Mouse (Mus musculus) erythroid progenitor cell, adult 5-6 weeks (primary cell): ENCODE data around the gene Xntrpc. TPM values are rescaled to one million over a fixed set of nuclear protein-coding genes. Genes with fewer than 3 reads are reported as not detected.
"Not testable (repeated sequence)": the region's sequence is repeated elsewhere in the genome, so short reads cannot be mapped to it uniquely, and the experiment has no call there.

Experiments
- ATAC-seq: replicated peaks from 2 replicates; pipeline ENCODE4 v1.8.0; 2016; ENCODE audit warnings: moderate number of reproducible peaks, mild to moderate bottlenecking, moderate TSS enrichment, inconsistent platforms; ENCODE audit not compliant: poor library complexity, low FRiP score, severe bottlenecking
- total RNA-seq, 2 experiments: library from RNA; stranded (forward) in 1 of 2; stranded (reverse) in 1 of 2; fragments of 150-400 nt in 1 of 2; fragments of 186-747, 209-891 nt in 1 of 2; gene quantifications; 2 replicates each; pipeline versions ENCODE4 v1.2.3 to v1.2.4; 2015 to 2017; ENCODE audit warnings: low replicate concordance in 2 of 2

Gene Xntrpc
- 1.3 TPM in 1 of 2 replicates, not detected in the other for total RNA-seq (2015; ENCODE audit: low replicate concordance)
- 0.61 and 1.0 TPM in 2 replicates for total RNA-seq (2017; ENCODE audit: low replicate concordance)

DNA sequence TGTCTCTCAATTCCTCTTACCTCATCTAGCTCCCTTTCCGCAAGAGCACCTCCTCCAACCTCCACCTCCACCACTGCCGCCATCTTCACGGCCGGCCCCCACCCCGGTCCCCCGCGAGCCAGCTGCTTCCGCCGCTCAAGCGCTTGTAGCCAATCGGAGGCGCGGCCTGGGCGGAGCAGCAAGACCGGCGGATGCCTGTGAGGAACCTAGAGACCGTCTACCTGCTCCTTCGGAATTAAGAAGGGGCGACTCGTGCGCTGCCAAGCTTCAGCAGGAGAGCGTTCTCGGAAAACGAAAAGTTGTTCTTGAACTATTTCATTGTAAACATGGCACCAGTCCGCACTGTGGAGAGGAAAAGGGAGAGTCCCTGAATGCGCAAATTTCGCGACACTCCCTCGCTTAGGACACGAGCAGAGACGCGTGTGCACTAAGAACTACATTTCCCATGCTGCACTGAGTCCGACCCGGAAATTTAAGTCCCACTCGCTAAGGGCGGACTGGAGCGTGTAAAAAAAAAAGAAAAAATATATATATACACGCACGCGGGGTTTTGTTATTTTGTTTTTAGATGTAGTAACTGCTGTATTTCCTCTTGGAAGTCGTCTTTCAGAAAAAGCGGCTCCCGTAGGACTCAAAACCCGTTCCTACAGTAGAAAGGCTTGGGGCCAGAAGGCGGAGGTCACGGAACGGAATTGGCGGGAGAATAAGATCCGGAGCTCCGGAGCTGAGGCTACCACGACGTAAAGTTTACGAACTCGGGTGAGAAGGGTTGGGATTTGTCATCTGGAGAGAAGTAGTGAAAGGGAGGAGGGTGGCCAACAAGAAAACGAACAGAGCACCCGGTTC is at the start of gene Xntrpc, which contains the start of the genes Rnf121 and Xndc1:
TSS of gene Xntrpc (plus strand) at position 668 of the 846 bp plus-strand sequence.
TSS of gene Rnf121 (minus strand) at position 424 of the 846 bp plus-strand sequence.
TSS of gene Xndc1 (plus strand) at position 466 of the 846 bp plus-strand sequence.
- peak; percentile 97 for ATAC-seq

- no peak for ATAC-seq
Observed at GRCm38 (mm10) chr7:102016936-102017335, 48.6 kb upstream of the Xntrpc start.

- ATAC-seq = no peak
Observed at GRCm38 (mm10) chr7:102017452-102017851, 48.1 kb upstream of the Xntrpc start.

DNA sequence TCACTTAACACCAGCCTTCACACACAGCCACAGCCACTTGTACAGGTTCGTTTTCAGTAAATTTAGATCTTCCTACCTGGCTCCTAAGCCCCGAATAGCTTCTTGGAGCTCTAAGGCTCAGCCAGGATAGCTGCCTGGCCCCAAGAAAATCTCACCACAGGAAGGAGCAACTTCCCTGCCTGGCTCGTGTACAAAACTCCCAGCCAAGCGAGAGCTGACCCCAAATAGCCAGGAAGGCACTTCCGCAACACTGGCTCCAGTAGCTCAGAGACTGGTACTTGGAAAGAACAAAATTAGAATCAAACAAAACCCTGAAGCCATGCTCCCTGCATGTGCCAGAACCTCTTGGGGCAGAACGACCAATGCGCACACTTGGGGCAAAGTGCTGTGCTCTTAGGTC is 47.5 kb upstream of the Xntrpc start:
- no peak for ATAC-seq

- no peak for ATAC-seq
Observed at GRCm38 (mm10) chr7:102018590-102018989, 46.9 kb upstream of the Xntrpc start, which contains the start of gene Il18bp. TSS of gene Il18bp (minus strand) at chr7:102018690.

DNA sequence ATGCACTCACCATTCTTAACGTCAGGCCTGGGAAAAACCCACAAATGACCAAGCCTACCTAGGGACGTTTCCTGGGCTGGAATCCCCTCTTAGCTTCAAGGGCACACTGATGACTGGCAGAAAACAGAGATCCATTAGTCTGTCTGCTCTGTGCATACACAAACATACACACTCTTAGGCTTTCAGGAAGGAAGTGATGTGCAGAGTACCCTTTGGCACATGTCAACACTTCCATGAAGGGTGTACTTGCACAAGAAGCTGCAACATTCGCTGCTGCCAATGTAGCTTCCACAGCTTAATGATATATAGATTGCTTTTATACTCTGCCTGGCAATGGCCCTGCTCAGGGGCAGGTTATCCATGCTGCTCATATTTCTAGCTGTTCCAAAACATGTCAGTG is 46.2 kb upstream of the Xntrpc start:
- no peak for ATAC-seq

- not testable (repeated sequence) for ATAC-seq
Observed at GRCm38 (mm10) chr7:102020934-102021333, 44.6 kb upstream of the Xntrpc start.

DNA sequence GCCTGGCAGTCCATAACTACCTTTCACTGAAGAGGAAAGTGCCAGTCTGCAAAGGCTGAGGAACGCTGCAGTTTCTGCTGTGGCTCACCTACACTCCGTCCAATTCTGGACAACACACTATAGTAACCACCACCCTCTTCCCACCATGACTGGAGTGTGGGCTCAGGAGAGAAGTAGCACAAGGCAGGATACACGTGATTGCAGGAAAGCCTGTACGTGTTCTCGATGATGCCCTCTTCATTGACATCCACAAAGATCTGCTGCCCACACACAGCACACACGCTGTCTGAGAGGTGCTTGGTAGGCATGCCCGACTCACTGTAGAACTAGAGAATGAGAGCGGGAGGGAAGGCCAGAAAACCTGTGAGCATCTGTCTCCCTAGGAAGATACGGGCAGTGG is 41.7 kb upstream of the Xntrpc start:
- ATAC-seq = no peak

DNA sequence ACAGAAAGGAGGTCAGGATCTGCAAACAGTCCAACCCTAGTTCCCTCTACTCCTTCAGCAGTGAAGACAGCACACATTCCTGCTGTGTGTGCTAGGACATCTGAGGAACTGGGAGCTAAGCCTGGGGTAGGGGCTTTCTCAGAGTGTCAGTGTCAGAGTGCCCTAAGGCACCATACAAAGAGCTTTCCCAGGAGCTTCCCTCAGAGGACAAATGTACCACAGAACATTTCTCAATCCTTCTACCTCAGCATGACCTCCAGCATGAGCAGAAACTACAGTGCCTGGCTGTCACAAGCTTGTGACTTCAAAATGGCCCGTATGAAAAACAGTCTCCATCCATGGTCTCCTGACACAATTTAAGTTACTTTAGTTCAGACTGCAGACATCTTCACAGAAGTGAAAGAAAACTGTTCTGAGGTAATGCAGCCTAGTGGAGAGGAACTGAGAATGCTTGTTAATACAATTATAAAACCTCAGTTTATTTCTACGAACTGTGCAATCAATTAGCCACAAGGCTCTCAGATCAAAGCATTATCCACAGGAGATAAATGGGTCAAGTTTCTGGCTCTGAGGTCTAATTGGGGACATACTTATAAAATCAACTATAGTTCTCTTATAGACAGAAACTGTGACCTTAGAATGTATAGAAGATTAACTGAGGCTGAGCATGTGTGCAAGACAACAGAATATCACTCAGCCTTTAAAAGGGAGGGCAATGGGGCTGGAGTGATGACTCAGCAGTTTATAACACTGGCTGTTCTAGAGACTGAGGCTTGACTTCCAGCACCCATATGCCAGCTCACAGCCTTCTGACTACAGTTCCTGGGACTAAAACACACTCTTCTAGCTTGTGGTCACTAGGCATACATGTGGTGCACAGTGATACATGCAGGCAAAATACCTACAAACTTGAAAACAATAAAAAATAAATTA is 40.1 kb upstream of the Xntrpc start:
- 0 out of 2 replicates have a peak, but pooled peaks have one; percentile 66 for ATAC-seq

GRCm38 (mm10) chr7:102034904-102035303 is 30.6 kb upstream of the Xntrpc start:
- ATAC-seq = no peak

DNA sequence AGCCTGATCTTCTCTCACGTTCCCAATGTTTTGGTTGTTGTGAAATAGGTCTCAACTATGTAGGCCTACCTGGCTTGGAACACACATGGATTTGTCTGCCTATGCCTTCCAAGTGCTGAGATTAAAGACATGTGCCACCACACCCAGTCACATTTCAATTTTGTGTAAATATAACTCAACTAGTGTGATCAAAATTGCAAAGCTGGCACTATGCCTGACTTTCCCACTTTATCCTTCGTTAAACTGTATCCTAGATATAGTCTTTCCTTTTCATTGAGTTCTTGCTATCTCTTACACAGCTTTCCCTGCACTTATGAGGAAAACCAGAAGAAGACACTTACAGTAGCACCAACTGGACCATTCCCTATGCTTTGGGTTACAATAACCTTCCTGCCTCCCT is 30.0 kb upstream of the Xntrpc start:
- no peak for ATAC-seq

DNA sequence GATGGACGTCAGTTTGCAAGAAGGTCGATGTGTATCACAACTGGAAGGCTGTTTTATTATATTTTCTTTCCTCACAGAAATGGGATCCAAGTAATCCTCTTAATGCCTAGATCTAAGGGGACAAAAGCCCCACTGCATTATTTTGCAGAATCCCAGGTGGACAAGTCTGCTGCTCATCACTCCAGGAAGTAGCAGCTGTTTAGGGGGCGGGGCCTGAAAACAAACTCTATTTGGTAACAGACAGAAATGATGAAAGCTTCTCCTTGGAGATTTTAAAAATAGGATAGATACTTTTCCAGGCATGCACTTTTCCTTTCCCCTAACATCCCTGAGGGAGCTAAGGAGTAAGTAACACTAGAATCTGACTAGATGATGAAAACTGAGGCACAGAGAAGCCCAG is 28.2 kb upstream of the Xntrpc start:
- no peak for ATAC-seq

- no peak for ATAC-seq
Observed at GRCm38 (mm10) chr7:102042314-102042713, 23.2 kb upstream of the Xntrpc start.

GRCm38 (mm10) chr7:102048524-102048923 is 17.0 kb upstream of the Xntrpc start:
- not testable (repeated sequence) for ATAC-seq

GRCm38 (mm10) chr7:102061353-102061752 is 4.2 kb upstream of the Xntrpc start:
- ATAC-seq = no peak

DNA sequence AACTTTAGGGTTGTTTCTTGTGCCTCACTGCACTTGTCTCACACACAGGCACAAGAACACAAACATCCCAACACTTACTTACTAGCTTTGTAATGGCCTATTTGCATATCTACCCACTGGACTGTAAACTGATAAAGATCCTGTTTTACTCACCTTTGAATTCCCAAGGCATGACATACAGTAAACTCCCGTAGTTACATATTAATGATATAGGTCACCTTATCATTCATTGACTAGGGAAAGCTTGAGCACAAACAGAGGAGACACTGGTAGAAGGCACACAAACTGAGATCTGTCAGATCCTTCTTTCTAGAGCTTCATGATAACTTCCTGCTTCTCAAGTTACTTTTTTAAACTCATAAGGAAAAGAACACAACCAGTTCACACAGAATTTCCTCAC is 3.3 kb upstream of the Xntrpc start:
- ATAC-seq = no peak

DNA sequence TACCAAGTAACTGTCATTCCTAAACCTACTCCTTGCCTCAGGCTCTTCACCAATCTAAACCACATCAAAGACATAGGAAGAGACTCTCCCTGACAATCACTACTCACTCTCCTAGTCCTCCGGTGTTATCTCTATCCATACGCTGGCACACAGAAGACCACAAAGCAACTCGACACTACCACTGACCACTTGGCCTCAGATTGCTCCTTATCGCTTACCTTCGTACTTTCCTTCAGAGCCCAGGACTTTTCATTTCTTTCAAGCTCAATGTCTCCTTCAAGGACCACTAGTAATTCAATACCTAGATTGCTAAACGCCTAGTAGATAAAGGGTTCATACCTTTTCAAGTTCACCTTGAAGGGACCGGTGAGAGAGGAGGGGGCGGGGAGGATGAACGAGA is 1.6 kb upstream of the Xntrpc start:
- ATAC-seq = no peak

- 0 out of 2 replicates have a peak, but pooled peaks have one; percentile 12 for ATAC-seq
Observed at GRCm38 (mm10) chr7:102064655-102065045, 863 bp upstream of the Xntrpc start.

DNA sequence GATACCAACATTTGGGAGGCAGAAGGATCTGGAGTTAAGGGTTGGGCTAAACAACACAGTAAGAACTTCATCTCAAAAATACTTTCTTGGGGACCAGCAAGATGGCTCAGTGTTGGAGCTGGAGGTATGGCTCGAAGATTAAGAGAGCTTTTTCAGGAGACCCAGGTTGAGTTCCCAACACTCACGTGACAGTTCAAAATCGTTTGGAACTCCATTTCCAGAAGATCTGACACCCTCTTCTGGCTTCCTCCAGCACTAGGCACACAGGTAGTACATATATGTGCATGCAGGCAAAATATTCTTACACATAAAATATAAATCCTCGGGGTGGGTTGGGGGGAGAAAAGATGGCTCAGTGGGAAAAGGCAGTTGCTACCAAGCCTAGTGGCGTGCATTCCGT is 850 bp downstream of the Xntrpc start:
- ATAC-seq = no peak

DNA sequence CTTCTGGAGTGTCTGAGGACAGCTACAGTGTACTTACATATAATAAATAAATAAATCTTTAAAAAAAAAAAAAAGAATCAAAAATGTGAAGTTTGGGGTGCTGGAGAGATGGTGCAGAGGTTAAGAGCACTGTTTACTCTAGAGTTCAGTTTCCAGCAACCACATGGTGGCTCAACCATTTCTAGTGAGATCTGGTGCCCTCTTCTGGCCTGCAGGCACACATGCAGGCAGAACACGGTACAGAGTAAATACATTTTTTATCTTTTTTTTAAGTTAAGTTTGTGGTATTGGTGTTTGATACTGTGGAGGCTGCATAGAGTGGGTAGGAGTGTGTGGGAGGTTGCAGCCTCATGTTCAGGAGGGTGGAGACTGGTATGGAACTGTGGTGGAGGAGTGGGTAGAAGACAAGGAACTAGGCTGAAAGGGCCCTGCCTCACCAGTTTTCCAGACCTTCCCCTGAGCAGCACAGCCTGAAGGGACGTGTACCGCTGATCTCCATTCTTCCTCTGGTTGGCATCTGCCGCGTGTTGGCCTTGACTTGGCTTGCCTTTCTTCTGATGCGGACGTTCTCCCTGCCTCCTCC is 11.3 kb downstream of the Xntrpc start:
- peak; percentile 60 for ATAC-seq
